Mouse (Mus musculus) forebrain, postnatal 0 days (tissue): ENCODE data around the gene Tmem260. TPM values are rescaled to one million over a fixed set of nuclear protein-coding genes. Genes with fewer than 3 reads are reported as not detected.

Experiments
- ATAC-seq: fragments of 200-750 bp; cut with Nextera tagmentation; 2 replicates; pipeline ENCODE4 v1.8.0; 2017; ENCODE audit warnings: mild to moderate bottlenecking, moderate library complexity
- DNase-seq: peaks from one replicate; pipeline ENCODE4 v3.0.0-alpha.2; 2015
- H3K27ac ChIP-seq: fragments of 300-500 bp; sonication (generic); 2 replicates; pipeline ENCODE4 v1.5.1; 2014; ENCODE audit warnings: low read depth, mild to moderate bottlenecking, antibody characterized with exemption, low read length, moderate library complexity, mixed read lengths
- H3K27me3 ChIP-seq: fragments of 300-500 bp; sonication (generic); 2 replicates; pipeline ENCODE4 v1.6.1; 2014; ENCODE audit warnings: mild to moderate bottlenecking, low read length, mixed read lengths; ENCODE audit not compliant: insufficient read depth
- H3K36me3 ChIP-seq: fragments of 300-500 bp; sonication (generic); 2 replicates; pipeline ENCODE4 v1.6.1; 2014; ENCODE audit warnings: mild to moderate bottlenecking, moderate library complexity; ENCODE audit not compliant: insufficient read depth
- H3K4me1 ChIP-seq: fragments of 300-500 bp; sonication (generic); 2 replicates; pipeline ENCODE4 v1.6.1; 2014; ENCODE audit warnings: antibody characterized with exemption; ENCODE audit not compliant: insufficient read depth
- H3K4me2 ChIP-seq: fragments of 300-500 bp; sonication (generic); 2 replicates; pipeline ENCODE4 v1.6.1; 2014; ENCODE audit warnings: low read depth, mild to moderate bottlenecking, moderate library complexity
- H3K4me3 ChIP-seq: fragments of 300-500 bp; sonication (generic); 2 replicates; pipeline ENCODE4 v1.5.1; 2014; ENCODE audit warnings: low read depth, low read length, mixed read lengths
- H3K9ac ChIP-seq: fragments of 300-500 bp; sonication (generic); 2 replicates; pipeline ENCODE4 v1.6.1; 2014; ENCODE audit warnings: mild to moderate bottlenecking
- H3K9me3 ChIP-seq: fragments of 300-500 bp; sonication (generic); 2 replicates; pipeline ENCODE4 v1.6.1; 2016; ENCODE audit warnings: low read length
- CTCF ChIP-seq: sonication (generic); IDR thresholded peaks from 2 replicates; pipeline ENCODE4 v1.5.1; 2016; ENCODE audit warnings: antibody characterized with exemption, control low read depth, low read depth
- WGBS: fragments of 180-500 bp; shearing (Covaris S2); extraction: QIAGEN DNeasy Blood & Tissue Kit; methylation state at CpG from one replicate; pipeline ENCODE4 v1.1.7; 2014; 5-methylcytosine and 5-hydroxymethylcytosine counted together
- polyA plus RNA-seq: library from polyadenylated mRNA; unstranded; fragments of >200 nt; fragmentation: Nextera tagmentation; extraction: Ambion mirVana; gene quantifications from 2 replicates; pipeline ENCODE4 v1.2.1, GENCODE M21; 2015
- total RNA-seq: library from RNA; depleted of rRNA; stranded (reverse); fragments of >200 nt; gene quantifications from 2 replicates; pipeline ENCODE4 v1.2.3, GENCODE M21; 2014

Tmem260 gene
- total and polyA plus RNA-seq, 2 experiments from 2014 or later = 10.0 to 20.6 TPM

- 72% methylated on average over 8 of the region's 8 CpGs for WGBS
- TF ChIP-seq CTCF = no peak
These were observed 30.4 kb downstream of the Tmem260 start for GRCm38 (mm10) chr14:48476278-48476677.

DNA sequence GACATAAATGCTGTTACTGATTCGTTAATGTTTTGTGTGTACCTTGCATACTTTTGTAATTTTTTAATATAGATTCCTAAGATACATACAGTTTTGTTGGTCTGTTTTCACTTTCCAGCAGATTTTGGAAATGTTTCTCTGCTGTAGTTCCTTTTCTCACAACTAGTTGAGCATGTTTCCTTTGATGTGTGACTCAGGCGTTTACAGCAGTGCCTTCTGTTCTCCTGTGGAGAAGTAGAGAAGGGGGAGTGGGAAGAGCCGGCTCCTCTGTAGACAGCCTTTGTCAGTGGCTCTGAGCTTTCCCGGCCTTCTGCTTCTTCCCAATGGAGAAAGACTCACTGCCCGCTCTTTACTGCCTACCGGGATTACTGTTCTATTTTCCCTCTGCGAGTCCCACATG is 35.7 kb downstream of the Tmem260 start:
- Histone ChIP-seq H3K4me3 (no peak overlapping the region), H3K9ac (no peak overlapping the region), H3K4me2 (no peak overlapping the region), H3K27ac (no peak overlapping the region), H3K9me3 (no peaks in the 10 kb centered on the region), H3K4me1 (no peaks in the 10 kb centered on the region), H3K36me3 (peaks cover 8% of the 10 kb centered on the region), H3K27me3 (no peaks in the 10 kb centered on the region)
- 32% methylated on average over 7 of the region's 7 CpGs for WGBS
- ATAC-seq (peak; percentile 86), DNase-seq (peak; percentile 14)
- no peak; the same call in 1 of the 2 replicates for TF ChIP-seq CTCF

More at GRCm38 (mm10) chr14:48476278-48476677, 30.4 kb downstream of the Tmem260 start:
- no peak overlapping the region for H3K4me3 ChIP-seq
- H3K4me1 ChIP-seq = no peaks in the 10 kb centered on the region
- no peak overlapping the region for H3K27ac ChIP-seq
- no peaks in the 10 kb centered on the region for H3K27me3 ChIP-seq
- H3K4me2 ChIP-seq = no peak overlapping the region
- no peak for ATAC-seq
- no peak for DNase-seq
- H3K9ac ChIP-seq = no peak overlapping the region
- H3K9me3 ChIP-seq = no peaks in the 10 kb centered on the region
- peaks cover 15% of the 10 kb centered on the region for H3K36me3 ChIP-seq

- Histone ChIP-seq H3K9ac (no peak overlapping the region), H3K4me2 (no peak overlapping the region), H3K4me3 (no peak overlapping the region), H3K4me1 (no peaks in the 10 kb centered on the region), H3K9me3 (no peaks in the 10 kb centered on the region), H3K36me3 (peaks cover 5% of the 10 kb centered on the region; the same call in 1 of the 2 replicates), H3K27me3 (no peaks in the 10 kb centered on the region), H3K27ac (no peak overlapping the region)
- 84% methylated on average over 6 of the region's 6 CpGs for WGBS
- no peak for ATAC-seq
- TF ChIP-seq CTCF = no peak
- DNase-seq = no peak
These were observed 36.8 kb downstream of the Tmem260 start for GRCm38 (mm10) chr14:48482762-48483161.

DNA sequence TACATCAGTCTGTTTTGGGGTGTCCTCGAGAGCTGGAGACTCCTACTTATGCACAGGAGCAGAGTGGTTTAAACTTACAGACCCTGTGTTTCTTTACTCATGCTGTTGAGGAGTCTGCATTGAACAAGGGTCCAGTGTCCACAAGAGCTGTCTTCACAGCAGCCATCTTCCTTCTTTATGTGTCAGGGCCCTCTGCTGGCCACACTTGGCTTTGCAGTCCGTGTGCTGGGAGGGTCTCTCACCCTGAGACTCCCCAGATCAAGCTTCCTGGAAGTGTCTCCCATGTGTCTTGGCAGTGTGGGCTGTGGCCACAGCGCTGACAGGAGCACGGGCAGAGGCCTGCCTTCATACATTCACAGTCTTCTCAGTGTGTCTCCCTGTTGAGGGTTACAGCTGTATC is 48.0 kb downstream of the Tmem260 start:
- WGBS = 24% methylated on average over 4 of the region's 4 CpGs
- Histone ChIP-seq H3K9me3 (no peaks in the 10 kb centered on the region), H3K9ac (no peak overlapping the region), H3K36me3 (peaks cover 18% of the 10 kb centered on the region; the same call in 1 of the 2 replicates), H3K27me3 (no peaks in the 10 kb centered on the region), H3K4me2 (no peak overlapping the region), H3K4me3 (no peak overlapping the region), H3K27ac (no peak overlapping the region), H3K4me1 (no peaks in the 10 kb centered on the region)
- ATAC-seq (no peak), DNase-seq (peak; percentile 47)
- TF ChIP-seq CTCF = peak; percentile 82

GRCm38 (mm10) chr14:48502573-48502972 is 56.6 kb downstream of the Tmem260 start:
- H3K27ac ChIP-seq = no peak overlapping the region
- no peak overlapping the region for H3K4me2 ChIP-seq
- peaks cover 13% of the 10 kb centered on the region; the same call in 1 of the 2 replicates for H3K36me3 ChIP-seq
- H3K27me3 ChIP-seq = no peaks in the 10 kb centered on the region
- no peak overlapping the region for H3K9ac ChIP-seq
- no peak overlapping the region for H3K4me3 ChIP-seq
- no peaks in the 10 kb centered on the region for H3K9me3 ChIP-seq
- H3K4me1 ChIP-seq = no peaks in the 10 kb centered on the region
- DNase-seq (no peak), ATAC-seq (no peak; the same call in 1 of the 2 replicates)
- no peak for TF ChIP-seq CTCF
- 94% methylated on average over 7 of the region's 7 CpGs for WGBS

DNA sequence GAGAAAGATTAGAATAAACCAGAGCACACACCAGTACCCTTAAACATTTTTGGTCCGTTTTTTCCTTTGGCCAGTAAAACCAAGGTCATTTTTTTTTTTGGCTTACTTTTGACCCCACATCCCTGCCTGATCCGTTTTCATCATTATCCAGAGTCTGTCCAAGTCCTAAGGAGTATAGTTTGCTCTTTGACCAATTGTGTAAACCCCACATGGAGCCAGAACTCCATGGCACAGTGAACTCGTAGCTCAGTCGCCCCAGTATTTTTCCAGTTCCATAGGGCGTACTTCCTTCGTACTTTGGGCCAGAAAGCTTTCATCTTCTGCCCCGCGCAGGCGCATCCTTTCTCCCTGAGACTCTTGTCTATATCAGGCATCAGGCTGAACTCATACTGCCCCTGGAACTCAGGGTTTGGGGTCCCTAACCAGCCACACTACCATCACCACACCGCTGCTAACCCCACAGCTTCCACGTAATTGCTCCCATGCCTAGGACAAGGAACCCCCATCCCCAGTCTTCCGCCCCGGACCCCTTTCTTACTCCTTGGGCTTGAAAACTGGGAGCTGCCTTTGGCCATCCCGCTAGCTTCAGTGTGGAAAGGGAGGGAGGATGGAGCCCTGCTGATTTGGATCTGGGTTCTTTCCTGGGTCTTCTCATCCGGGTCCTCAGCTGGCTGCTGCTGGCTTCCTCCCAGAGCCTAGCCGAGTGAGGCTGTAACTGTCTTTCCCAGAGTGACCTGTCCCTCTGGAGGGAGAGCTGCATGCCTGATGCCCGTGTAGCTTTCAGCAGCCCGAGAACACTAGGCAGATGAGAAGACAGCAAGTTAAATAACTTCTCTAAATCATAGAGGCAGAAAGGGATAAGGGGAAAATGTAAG is 58.0 kb downstream of the Tmem260 start:
- TF ChIP-seq CTCF = no peak
- Histone ChIP-seq H3K9ac (no peak overlapping the region), H3K36me3 (peaks cover 3% of the 10 kb centered on the region; the same call in 1 of the 2 replicates), H3K4me1 (no peaks in the 10 kb centered on the region), H3K27me3 (no peaks in the 10 kb centered on the region), H3K4me2 (no peak overlapping the region), H3K4me3 (no peak overlapping the region), H3K9me3 (no peaks in the 10 kb centered on the region), H3K27ac (no peak overlapping the region)
- 30% methylated on average over 18 of the region's 18 CpGs for WGBS
- no peak for DNase-seq
- ATAC-seq = no peak; the same call in 1 of the 2 replicates

GRCm38 (mm10) chr14:48504566-48504950 is 58.6 kb downstream of the Tmem260 start:
- WGBS = 25% methylated on average over 9 of the region's 9 CpGs
- no peaks in the 10 kb centered on the region for H3K9me3 ChIP-seq
- TF ChIP-seq CTCF = no peak
- no peak overlapping the region for H3K4me3 ChIP-seq
- H3K4me2 ChIP-seq = no peak overlapping the region
- H3K27ac ChIP-seq = no peak overlapping the region
- H3K4me1 ChIP-seq = no peaks in the 10 kb centered on the region
- DNase-seq (no peak), ATAC-seq (no peak)
- H3K36me3 ChIP-seq = peaks cover 8% of the 10 kb centered on the region; the same call in 1 of the 2 replicates
- H3K27me3 ChIP-seq = no peaks in the 10 kb centered on the region
- H3K9ac ChIP-seq = no peak overlapping the region
